Mouse (Mus musculus): ENCODE measurements at regions not wholly inside any gene's neighbourhood (a gene's known extent, or its start where the extent isn't known, plus 50 kb on each side); places are given as distances from the start of the nearest gene placed in this dataset.
"Not testable (repeated sequence)": the region's sequence is repeated elsewhere in the genome, so short reads cannot be mapped to it uniquely, and the experiment has no call there.

DNA sequence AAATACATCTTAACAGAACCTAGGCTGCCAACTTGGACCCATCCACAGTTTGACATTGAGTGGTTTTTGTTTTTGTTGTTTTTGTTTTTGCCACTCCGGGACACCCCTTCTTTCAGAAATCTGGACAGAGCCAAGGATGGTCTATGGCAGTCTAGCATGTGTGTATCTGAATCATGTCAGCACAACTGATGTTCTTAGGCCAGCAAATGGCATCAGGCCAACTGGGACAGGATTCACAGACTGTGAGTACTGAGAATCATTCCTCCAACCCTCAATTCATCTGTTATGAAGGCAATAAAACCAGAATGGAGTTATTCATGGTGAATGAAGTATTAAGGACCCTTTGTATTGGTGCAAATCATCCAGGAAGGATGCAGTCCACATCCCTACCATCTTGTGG lies 1372.5 kb upstream of the Rag2 start:
- DNase-seq (ENCODE audit: low read depth, low spot score) = no peak

DNA sequence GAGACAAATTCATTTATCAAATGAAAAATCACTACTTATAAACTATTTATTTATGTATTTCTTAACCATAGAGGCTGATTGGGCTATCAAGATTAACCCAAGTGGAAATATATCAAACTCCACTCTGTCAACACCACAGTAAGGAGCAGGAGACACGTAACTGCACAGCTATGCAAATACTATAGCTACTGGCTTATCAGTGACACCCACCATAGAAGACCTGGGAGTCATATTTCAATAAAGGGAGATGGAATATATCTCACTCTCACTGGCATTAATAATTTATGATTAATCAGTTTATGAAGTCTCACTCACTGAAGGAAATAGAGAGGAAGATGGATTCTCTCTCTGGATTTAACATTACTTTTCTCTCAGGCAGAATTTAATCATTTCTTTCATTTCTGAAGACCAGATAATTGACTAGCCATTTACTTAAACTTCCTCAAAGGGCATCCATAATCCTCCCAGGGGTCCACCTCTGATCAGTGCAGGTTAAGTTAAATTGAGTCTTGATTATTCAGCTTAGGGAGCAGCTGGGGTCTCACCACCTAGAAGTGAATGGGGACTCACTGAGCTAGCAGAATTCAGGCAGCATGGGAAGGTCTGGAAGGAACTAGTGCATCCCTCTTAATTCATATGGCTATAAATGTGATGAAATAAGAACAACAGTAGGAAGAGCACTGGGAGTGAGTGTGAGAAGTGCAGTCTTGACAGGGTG lies 1365.2 kb upstream of the Rag2 start:
- no peak for DNase-seq (ENCODE audit: low read depth, low spot score)

DNA sequence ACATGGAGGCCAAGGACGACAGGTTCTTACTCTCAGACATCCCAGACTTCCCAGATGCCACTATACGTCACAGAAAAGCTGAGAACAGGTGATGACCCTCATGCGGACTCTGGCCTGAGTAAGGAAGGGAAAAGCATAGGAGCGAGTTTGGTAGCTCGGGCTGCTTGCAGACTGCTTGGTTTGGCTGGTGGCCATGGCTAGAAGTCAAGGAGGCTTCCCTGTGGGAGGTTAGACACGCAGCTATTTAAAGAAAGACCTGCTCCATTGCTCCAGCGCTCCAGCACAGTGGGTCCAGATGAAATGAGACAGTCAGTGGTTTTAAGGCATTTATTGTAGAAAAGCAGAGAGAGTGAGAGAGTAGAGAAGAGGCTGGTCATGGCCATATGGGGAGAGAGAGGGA lies 1318.0 kb upstream of the Rag2 start:
- DNase-seq (ENCODE audit: low read depth, low spot score) = no peak

DNA sequence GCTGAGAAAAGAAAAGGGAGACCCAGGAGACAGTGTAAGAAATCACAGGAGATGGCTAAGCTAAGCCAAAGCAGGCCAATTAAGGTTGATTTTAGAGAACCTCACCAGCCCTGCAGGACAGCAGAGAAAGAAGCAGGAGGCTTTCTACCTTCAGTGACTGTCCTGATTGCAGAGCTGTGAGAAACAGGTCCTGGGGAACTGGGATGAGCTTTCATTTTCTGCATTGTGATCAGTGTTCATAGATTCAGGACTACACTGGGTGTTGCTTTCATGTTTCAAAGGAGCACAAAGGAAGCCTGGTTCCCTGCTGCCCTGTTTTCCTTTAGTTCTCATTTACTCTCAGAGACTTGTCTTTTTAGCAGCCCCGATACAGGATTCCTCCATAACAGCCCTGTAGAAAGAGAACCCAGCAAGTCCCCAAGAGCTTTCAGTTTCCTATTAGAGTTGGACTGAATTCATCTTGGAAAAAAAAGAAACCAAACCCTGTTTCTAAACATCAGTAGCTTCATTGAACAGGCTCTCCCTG lies 1311.7 kb upstream of the Rag2 start:
- no peak for DNase-seq (ENCODE audit: low read depth, low spot score)

DNA sequence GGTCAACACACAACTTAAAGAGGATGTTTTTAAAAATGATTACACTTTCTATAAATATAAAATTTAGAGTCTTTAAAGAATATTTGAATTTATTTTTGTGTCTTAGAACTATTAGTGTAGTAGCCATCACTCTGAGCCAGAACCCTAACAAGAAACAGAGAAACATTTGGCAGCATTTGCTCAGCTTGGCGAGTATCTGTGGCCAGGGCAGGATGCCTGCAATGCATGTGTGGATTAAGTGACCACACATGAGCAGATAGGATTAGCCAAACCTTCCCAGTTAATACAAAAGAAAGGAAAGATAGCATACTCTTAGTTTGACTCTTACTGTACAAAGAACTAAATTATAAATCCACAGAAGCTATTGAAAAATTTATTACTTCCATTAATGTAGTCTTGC lies 1304.1 kb upstream of the Rag2 start:
- DNase-seq (ENCODE audit: low read depth, low spot score) = no peak

DNA sequence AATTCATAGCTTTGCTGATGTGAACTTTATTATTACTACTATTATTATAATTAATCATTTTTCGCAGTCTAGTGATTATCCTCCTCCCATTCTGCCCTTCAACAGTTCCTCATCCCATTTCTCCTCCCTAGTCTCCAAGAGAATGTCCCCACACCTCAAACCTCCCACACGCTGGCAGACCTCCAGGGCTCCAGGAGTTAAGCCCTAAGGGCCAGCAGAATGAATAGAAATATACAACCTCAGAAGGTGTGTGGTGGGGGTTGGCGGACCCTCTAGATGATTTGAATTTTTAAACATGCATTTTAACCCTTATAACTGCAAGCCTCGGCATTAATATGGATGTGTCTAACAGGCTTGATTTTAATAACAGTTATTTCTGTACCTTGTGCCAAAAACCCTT lies 1283.8 kb upstream of the Rag2 start:
- no peak for DNase-seq (ENCODE audit: low read depth, low spot score)

DNA sequence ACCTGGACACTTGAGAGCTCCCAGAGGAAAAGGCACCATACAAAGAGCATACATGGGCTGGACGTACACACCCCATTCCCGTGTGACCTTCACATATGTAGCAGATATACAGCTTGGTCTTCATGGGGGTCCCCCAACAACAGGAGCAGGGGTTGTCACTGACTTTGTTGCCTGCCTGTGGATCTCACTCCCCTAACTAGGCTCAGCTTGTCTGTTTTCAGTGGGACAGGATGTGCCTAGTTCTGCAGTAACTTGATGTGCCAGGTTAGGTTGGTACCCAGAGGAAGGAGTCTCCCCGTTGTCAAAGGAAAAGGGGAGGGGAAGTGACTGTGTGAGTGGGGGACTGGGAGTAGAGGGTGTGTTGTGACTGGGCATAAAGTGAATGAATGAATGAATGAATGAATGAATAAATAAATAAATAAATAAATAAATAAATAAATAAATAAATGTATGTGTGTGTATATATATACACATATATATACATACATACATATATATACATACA lies 1279.5 kb upstream of the Rag2 start:
- DNase-seq (ENCODE audit: low read depth, low spot score) = no peak

DNA sequence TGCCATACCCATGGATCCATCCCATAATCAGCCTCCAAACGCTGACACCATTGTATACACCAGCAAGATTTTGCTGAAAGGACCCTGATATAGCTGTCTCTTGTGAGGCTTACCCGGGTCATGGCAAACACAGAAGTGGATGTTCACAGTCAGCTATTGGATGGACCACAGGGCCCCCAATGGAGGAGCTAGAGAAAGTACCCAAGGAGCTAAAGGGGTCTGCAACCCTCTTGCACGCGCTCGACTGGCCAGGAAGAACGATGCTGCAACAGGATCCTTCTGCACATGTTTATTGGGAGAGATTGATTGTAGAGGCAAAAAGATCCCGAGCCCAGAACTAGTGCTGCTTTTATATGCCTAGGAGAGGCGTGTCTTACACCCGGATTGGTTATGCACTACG lies 1258.9 kb upstream of the Rag2 start:
- not testable (repeated sequence) for DNase-seq (ENCODE audit: low read depth, low spot score)

DNA sequence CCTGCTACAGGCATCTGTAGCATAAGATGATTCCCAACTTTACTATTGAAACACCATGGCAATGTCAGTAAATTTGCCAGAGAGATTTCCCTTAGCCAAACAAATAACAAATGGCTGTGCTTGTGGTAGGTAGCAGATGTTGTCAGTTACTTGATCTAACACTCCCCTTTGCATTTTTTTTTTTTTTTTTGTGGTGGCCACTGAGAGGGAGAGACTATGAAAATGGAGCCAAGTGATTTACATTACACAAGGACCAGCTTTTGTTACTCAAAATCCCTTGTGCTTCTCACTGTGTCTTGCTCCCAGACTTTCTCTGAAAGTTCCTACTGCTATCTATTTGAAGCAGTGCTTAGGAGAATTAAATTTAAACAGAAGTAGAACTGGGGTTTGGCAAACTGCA lies 1224.7 kb upstream of the Rag2 start:
- DNase-seq (ENCODE audit: low read depth, low spot score) = no peak

DNA sequence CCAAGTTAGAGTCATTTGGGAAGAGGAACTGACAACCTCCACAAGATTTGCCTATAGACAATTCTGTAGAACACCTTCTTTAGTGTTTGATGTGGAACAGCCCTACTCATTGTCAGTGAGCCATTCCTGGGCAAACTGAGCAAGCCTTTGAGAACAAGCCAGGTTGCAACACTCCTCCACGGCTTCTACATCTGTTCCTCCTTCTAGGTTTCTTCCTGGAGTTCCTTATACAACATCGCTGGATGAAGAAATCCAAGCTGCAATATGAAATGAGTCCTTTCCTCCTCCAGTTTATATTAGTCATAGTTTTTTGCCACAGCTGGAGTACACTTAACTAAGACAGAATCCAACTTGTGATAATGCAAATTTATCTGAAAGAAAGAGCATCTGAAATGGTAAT lies 1197.9 kb upstream of the Rag2 start:
- no peak for DNase-seq (ENCODE audit: low read depth, low spot score)

DNA sequence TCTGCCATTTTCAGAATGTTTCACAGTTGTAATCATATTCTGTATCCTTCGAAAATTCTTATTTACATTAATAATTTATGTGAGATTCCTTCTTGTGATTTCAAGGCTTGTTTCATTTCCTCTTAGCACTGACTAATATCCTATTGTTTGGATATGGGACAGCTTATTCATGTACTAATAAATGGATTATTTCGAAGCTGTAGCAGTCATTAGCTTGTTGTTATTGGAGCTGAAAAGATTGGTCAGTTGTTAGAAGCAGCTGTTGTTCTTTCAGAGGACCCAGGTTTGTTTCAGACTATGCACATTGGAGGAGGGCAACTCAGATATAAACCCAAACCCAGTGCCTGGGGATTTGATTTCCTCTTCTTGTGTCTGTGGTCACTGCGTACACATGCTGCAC lies 1189.5 kb upstream of the Rag2 start:
- DNase-seq (ENCODE audit: low read depth, low spot score) = peak; percentile 3

DNA sequence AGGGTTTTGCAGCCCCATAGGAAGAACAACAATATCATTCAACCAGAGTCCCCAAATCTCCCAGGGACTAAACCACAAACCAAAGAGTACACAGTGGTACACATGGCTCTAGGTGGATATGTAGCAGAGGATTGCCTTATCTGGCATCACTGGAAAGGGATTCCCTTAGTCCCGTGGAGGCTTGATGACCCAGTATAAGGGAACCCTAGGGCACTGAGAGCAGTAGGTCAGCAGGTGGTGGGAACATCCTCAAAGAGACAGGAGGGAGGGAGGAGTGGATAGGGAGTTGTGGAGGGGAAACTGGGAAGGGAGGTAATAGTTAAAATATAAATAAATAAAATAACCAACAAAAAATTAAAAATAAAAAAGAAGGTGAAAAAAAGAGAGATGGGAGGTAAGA lies 1178.7 kb upstream of the Rag2 start:
- no peak for DNase-seq (ENCODE audit: low read depth, low spot score)

DNA sequence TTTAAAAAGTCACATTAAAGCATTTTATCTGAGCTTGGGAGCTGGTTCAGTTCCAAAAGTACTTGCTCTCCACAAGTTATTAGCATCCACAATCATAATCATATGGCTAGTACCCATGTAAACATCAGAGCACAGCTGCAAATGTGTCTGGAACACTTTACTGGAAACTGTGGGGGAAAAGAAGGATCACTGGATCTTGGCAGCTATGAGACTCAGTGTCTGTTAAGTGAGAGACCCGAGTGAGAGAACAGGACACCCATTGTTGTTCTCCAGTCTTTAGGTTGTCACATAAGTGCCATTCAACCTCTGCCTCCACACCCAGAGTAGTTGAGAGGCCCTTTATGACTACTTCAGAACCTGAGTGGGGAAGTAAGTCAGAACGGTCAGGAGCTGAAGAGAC lies 1178.2 kb upstream of the Rag2 start:
- DNase-seq (ENCODE audit: low read depth, low spot score) = no peak

DNA sequence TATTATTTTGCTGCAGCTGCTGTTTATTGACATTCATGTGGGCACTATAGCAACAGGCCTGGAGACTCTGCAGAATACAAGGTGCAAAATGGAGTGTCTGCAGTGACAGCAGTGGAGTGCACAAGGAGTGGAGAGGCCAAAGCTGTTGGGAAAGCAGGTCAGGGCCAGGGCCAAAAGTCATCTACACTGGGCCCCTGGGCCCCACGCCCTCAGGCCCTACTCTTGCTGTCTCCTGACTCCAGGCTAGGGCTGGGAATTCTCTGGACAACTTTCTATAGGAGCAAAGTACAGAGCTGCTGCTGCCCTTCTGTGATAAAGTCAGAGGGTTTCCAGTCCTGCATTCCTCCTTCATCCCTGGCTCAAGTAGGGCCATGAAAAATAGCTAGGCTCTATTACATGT lies 1164.9 kb upstream of the Rag2 start:
- not testable (repeated sequence) for DNase-seq (ENCODE audit: low read depth, low spot score)

DNA sequence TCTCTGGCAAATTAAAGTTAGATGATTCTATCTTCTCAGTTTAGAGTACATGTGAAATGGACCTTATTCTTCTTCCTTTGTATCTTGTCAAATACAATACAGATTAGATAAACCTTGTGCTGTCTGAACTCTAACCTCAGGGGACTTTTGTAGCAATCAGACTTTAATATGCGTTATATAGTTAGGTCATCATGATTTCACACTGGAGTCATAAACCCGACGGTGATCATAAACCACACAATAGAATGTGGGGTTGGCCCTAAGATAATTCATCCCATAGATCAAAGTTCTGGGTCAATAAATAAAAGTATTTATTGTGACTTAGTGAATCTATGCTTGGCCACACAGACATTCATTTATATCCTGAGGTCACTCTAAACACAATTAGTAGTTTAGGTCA lies 1138.3 kb upstream of the Rag2 start:
- DNase-seq (ENCODE audit: low read depth, low spot score) = not testable (repeated sequence)

DNA sequence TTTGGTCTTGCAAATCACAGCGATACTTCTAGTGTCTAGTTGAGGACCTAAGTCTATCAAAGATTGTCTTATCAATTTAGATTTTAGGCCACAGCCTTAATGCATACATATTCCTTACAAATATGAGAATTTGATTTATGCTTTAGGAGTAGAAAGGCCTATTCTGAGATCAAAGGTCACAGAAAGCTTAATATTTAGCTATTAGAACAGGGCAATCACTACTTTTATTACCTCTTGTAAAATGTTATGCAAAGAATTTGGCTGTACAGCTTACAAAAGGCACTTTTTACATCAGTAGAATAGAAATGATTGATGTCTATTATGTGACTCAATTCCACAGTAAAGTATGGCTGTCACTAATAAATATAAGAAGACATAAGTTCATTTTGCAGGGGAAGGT lies 1119.4 kb upstream of the Rag2 start:
- not testable (repeated sequence) for DNase-seq (ENCODE audit: low read depth, low spot score)

Measured in retina, postnatal 7 days (tissue).